Mouse (Mus musculus): ENCODE results near the gene Sel1l2.
"Not testable (repeated sequence)": the region's sequence is repeated elsewhere in the genome, so short reads cannot be mapped to it uniquely, and the experiment has no call there.

Sel1l2 gene

GRCm38 (mm10) chr2:140215415-140215814, 174.1 kb downstream of the Sel1l2 start:
- DNase-seq (ENCODE audit: low read depth, low spot score), result no peak

- DNase-seq (ENCODE audit: low read depth, low spot score), result no peak
Observed at GRCm38 (mm10) chr2:140214519-140215027, 174.9 kb downstream of the Sel1l2 start.

GRCm38 (mm10) chr2:140203756-140204155, 185.8 kb downstream of the Sel1l2 start:
- DNase-seq (ENCODE audit: low read depth, low spot score), result no peak

- DNase-seq (ENCODE audit: low read depth, low spot score), result no peak
Observed at GRCm38 (mm10) chr2:140202573-140202972, 186.9 kb downstream of the Sel1l2 start.

- DNase-seq (ENCODE audit: low read depth, low spot score), result no peak
Observed at GRCm38 (mm10) chr2:140200713-140201112, 188.8 kb downstream of the Sel1l2 start.

- not testable (repeated sequence) for DNase-seq (ENCODE audit: low read depth, low spot score)
Observed at GRCm38 (mm10) chr2:140185685-140186210, 203.8 kb downstream of the Sel1l2 start.

Measured in A20 (cell line).